Mouse (Mus musculus): ENCODE data around the gene Myg1. TPM values are rescaled to one million over a fixed set of nuclear protein-coding genes. Genes with fewer than 3 reads are reported as not detected.
"Not testable (repeated sequence)": the region's sequence is repeated elsewhere in the genome, so short reads cannot be mapped to it uniquely, and the experiment has no call there.

Gene Myg1
- polyA plus RNA-seq, 1 experiment = 105 TPM

DNA sequence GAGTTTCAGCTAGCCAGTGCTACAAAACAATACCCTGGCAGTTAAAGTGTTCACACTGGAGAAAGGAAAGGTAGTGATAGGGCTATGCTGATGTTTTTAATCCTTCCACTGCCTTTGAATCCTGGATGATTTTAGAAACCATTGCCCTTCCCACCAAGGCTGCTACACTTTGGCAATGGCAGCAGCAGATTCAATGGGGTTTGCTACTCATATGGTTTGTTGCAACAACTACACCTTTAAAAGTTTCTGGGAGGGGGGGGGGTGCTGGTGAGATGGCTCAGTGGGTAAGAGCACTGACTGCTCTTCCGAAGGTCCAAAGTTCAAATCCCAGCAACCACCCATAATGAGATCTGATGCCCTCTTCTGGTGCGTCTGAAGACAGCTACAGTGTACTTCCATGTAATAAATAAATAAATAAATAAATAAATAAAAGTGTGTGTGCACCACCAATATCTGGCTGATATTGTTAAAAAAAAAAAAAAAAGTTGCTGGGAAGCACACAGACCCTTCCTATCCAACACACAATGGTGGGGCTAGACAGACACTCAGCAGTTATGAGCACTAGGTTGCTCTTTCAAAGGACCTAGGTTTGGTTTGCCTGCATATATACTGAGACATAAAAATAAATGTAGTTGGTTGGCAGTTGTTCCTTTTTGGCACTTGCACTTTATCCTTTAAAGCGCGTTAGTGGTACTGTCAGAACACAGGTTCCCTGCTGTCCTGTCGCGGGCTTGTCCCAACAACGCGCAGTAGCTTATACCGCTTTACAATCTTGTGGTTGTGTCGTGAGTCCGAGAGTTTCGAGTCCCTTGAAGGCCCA, 6.6 kb upstream of the Myg1 start:
- Histone ChIP-seq H3K27ac (ENCODE audit: control insufficient read depth, insufficient read depth, low read length) (no peak overlapping the region), H3K27me3 (ENCODE audit: control insufficient read depth, insufficient read depth, low read length) (no peaks in the 10 kb centered on the region), H3K36me3 (ENCODE audit: control insufficient read depth, insufficient read depth, low read length) (peaks cover 12% of the 10 kb centered on the region), H3K4me3 (ENCODE audit: control insufficient read depth, insufficient read depth, low read length) (no peak overlapping the region), H3K4me1 (replicated peaks; ENCODE audit: control insufficient read depth, insufficient read depth, low read length) (peaks cover 5% of the 10 kb centered on the region; the same call in 1 of the 2 replicates)
- WGBS = 84% methylated on average over 12 of the region's 12 CpGs
- DNase-seq = no peak
- no peak for TF ChIP-seq POLR2A (IDR thresholded peaks at IDR 0.05; ENCODE audit: control insufficient read depth, extremely low read depth, insufficient read depth, low read length, poor library complexity)
- TF ChIP-seq CTCF (IDR thresholded peaks at IDR 0.05; ENCODE audit: borderline replicate concordance, control insufficient read depth, extremely low read depth, insufficient read depth, low read length, poor library complexity) = no peak

DNA sequence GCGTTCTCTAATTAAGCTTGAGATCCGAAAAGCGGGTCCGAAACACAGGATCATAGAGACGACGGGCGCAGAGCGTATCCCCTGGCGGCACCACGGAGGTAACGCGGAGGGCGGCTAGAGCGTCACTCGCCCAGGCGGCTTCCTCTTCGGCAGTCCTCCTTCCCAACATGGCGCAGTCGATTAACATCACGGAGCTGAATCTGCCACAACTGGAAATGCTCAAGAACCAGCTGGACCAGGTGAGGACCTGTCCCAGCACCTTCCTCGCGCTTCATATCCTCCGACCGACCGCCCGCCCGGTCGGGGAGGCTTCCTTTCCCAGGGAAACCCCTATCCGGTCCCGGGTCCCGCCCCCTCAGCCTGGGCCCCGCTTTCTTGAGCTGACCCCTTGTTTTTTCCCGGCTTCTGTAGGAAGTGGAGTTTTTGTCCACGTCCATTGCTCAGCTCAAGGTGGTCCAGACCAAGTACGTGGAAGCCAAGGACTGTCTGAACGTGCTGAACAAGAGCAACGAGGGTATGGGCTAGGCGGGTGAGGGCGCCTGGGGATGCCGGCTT, 5.4 kb upstream of the Myg1 start, which contains the start of gene Pfdn5:
Pfdn5 (plus strand) TSS at position 95 of the 555 bp plus-strand sequence.
- WGBS = under 1% methylated on average over 40 of the region's 40 CpGs
- TF ChIP-seq POLR2A (IDR thresholded peaks at IDR 0.05; ENCODE audit: control insufficient read depth, extremely low read depth, insufficient read depth, low read length, poor library complexity) = peak; percentile 35; the same call in 1 of the 2 replicates
- TF ChIP-seq CTCF (IDR thresholded peaks at IDR 0.05; ENCODE audit: borderline replicate concordance, control insufficient read depth, extremely low read depth, insufficient read depth, low read length, poor library complexity) = no peak; the same call in 1 of the 2 replicates
- DNase-seq = peak; percentile 87
- H3K36me3 ChIP-seq (ENCODE audit: control insufficient read depth, insufficient read depth, low read length) = 0 out of 2 replicates have a peak, but pooled peaks cover 4% of the 10 kb centered on the region
- H3K27me3 ChIP-seq (ENCODE audit: control insufficient read depth, insufficient read depth, low read length) = no peaks in the 10 kb centered on the region
- no peak within 1 kb of the TSS for H3K27ac ChIP-seq (ENCODE audit: control insufficient read depth, insufficient read depth, low read length)
- H3K4me3 ChIP-seq (ENCODE audit: control insufficient read depth, insufficient read depth, low read length) = peak within 1 kb of the TSS; percentile 84
- peaks cover 5% of the 10 kb centered on the region; the same call in 1 of the 2 replicates for H3K4me1 ChIP-seq (replicated peaks; ENCODE audit: control insufficient read depth, insufficient read depth, low read length)

DNA sequence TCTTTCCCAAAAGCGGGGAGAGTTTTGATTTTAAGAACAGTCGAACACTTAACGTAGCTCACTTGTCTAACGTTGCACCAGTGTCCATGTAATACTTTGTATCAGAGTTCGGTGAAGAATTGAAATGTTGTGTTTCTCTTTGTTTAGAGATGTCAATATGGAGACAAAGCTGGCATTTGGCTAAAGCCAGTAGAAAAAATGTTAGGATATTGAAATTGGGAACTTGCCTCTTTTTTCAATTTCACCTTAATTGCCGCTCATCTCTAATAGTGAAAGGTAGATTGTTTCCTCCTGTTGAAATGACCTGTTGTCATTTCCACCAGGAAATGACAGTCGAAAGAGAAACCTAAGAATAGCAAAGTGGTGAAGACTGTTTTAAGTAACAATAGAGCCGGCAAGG, 4.6 kb upstream of the Myg1 start:
- Histone ChIP-seq H3K4me1 (replicated peaks; ENCODE audit: control insufficient read depth, insufficient read depth, low read length) (peaks cover 8% of the 10 kb centered on the region), H3K27me3 (ENCODE audit: control insufficient read depth, insufficient read depth, low read length) (no peaks in the 10 kb centered on the region), H3K4me3 (ENCODE audit: control insufficient read depth, insufficient read depth, low read length) (no peak overlapping the region), H3K36me3 (ENCODE audit: control insufficient read depth, insufficient read depth, low read length) (0 out of 2 replicates have a peak, but pooled peaks cover 4% of the 10 kb centered on the region), H3K27ac (ENCODE audit: control insufficient read depth, insufficient read depth, low read length) (no peak overlapping the region)
- DNase-seq = no peak
- 54% methylated on average over 8 of the region's 8 CpGs for WGBS
- TF ChIP-seq POLR2A (IDR thresholded peaks at IDR 0.05; ENCODE audit: control insufficient read depth, extremely low read depth, insufficient read depth, low read length, poor library complexity) (no peak), CTCF (IDR thresholded peaks at IDR 0.05; ENCODE audit: borderline replicate concordance, control insufficient read depth, extremely low read depth, insufficient read depth, low read length, poor library complexity) (no peak)

DNA sequence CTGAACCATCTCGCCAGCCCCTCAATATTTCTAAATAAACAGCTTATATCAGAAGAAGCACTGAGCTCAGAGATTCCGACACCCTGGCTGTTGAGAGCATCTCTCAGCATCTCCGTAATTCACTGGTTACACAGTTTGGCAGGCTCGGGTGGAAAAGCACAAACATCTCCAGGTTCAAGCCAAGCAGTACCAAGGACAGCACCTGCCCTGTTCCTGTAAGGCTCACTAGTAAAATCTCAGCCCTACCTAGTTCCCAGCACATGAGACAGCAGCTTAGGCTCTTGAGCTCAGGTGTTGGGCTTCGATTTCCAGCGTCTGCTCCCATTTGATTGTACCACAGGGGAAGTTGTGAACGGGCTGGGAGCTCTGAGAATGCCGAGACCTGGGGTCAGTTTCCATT, 3.7 kb downstream of the Myg1 start:
- H3K27me3 ChIP-seq (ENCODE audit: control insufficient read depth, insufficient read depth, low read length) = no peaks in the 10 kb centered on the region
- 93% methylated on average over 8 of the region's 8 CpGs for WGBS
- no peak overlapping the region for H3K27ac ChIP-seq (ENCODE audit: control insufficient read depth, insufficient read depth, low read length)
- no peak overlapping the region for H3K4me3 ChIP-seq (ENCODE audit: control insufficient read depth, insufficient read depth, low read length)
- no peak for TF ChIP-seq POLR2A (IDR thresholded peaks at IDR 0.05; ENCODE audit: control insufficient read depth, extremely low read depth, insufficient read depth, low read length, poor library complexity)
- TF ChIP-seq CTCF (IDR thresholded peaks at IDR 0.05; ENCODE audit: borderline replicate concordance, control insufficient read depth, extremely low read depth, insufficient read depth, low read length, poor library complexity) = no peak
- H3K36me3 ChIP-seq (ENCODE audit: control insufficient read depth, insufficient read depth, low read length) = peaks cover 19% of the 10 kb centered on the region
- no peak for DNase-seq
- peaks cover 12% of the 10 kb centered on the region for H3K4me1 ChIP-seq (replicated peaks; ENCODE audit: control insufficient read depth, insufficient read depth, low read length)

DNA sequence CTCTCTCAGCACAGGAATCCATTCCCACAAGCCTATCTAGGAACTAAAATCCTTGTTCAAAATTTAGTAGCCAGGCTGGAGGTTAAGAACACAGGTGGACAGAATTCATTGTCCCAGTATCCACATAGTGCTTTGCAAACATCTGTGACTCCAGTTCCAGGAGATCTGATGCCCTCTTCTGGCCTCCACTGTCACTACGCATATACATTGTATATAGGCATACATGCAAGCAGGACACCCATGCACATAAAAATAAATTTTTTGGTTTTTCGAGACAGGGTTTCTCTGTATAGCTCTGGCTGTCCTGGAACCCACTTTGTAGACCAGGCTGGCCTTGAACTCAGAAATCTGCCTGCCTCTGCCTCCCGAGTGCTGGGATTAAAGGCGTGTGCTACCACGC, 4.4 kb downstream of the Myg1 start:
- not testable (repeated sequence) for H3K4me3 ChIP-seq (ENCODE audit: control insufficient read depth, insufficient read depth, low read length); H3K27me3 ChIP-seq (ENCODE audit: control insufficient read depth, insufficient read depth, low read length); H3K27ac ChIP-seq (ENCODE audit: control insufficient read depth, insufficient read depth, low read length)
- peaks cover 19% of the 10 kb centered on the region for H3K36me3 ChIP-seq (ENCODE audit: control insufficient read depth, insufficient read depth, low read length)
- peaks cover 12% of the 10 kb centered on the region for H3K4me1 ChIP-seq (replicated peaks; ENCODE audit: control insufficient read depth, insufficient read depth, low read length)
- 93% methylated on average over 5 of the region's 5 CpGs for whole genome bisulfite sequencing
- peak; percentile 52 for DNase-seq

DNA sequence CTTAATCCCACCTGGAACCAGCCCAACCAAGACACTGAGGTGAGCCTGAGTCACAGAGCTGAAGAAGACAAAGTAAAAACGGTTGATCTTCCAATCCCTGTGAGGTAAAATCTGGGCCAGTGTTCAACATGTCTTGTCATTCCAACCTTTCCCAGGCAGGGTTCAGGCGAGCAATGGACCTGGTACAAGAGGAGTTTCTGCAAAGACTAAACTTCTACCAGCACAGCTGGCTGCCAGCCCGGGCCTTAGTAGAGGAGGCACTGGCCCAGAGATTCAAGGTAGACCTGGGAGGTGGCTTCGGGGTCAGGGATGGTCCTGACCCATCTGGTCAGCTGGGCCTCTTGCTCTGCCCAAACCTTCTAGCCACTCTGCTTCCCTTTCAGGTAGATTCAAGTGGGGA, 5.4 kb downstream of the Myg1 start:
- WGBS = 94% methylated on average over 4 of the region's 4 CpGs
- Histone ChIP-seq H3K36me3 (ENCODE audit: control insufficient read depth, insufficient read depth, low read length) (peaks cover 19% of the 10 kb centered on the region), H3K4me3 (ENCODE audit: control insufficient read depth, insufficient read depth, low read length) (no peak overlapping the region), H3K27me3 (ENCODE audit: control insufficient read depth, insufficient read depth, low read length) (no peaks in the 10 kb centered on the region), H3K27ac (ENCODE audit: control insufficient read depth, insufficient read depth, low read length) (no peak overlapping the region), H3K4me1 (replicated peaks; ENCODE audit: control insufficient read depth, insufficient read depth, low read length) (peaks cover 8% of the 10 kb centered on the region)
- TF ChIP-seq POLR2A (IDR thresholded peaks at IDR 0.05; ENCODE audit: control insufficient read depth, extremely low read depth, insufficient read depth, low read length, poor library complexity) (no peak), CTCF (IDR thresholded peaks at IDR 0.05; ENCODE audit: borderline replicate concordance, control insufficient read depth, extremely low read depth, insufficient read depth, low read length, poor library complexity) (no peak)
- no peak for DNase-seq

Data from thymus, adult 2 months (tissue).